Mouse (Mus musculus): ENCODE measurements at regions not wholly inside any gene's neighbourhood (a gene's known extent, or its start where the extent isn't known, plus 50 kb on each side); places are given as distances from the start of the nearest gene placed in this dataset.

DNA sequence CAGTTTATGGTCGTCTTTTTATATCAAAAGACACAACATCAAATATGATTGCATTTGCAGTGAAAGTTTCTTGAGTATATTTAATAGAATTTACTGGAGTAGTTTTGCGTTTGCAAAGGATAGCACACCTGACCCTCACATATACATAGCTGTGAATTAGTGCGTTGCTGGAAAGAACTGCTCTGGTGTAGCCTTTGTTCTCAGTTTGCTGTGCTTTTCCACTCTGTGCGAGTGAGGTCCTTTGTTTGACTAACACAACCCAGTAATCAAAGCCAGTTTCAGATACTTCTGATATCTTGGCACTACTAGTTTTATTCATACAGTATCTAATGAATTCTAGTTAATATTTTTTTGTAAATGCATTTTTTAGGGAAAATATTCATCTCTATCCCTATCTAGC is 84.7 kb downstream of the Trim52 start:
- DNase-seq (ENCODE audit: low spot score in 2 of 2): no peak

DNA sequence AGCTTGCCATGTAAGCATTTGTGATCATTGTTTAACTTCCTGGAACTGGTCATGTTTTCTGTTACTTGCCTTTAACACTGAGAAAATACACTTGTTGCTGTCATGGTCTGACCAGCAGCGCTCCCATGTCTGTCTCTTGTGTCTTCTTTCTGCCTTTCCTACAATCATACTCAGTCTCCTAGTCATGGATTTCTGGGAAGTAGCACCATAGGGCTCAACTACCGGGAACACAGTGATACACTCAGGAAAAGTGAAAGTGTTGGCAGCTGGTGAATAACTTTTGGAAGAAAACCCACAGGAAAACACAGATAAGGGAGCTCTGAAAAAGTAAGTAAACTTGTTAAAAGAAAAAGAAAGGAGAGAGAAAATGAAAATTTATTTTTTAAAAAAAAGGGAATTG is 87.6 kb downstream of the Trim52 start:
- DNase-seq (ENCODE audit: low spot score in 2 of 2): no peak

- DNase-seq (ENCODE audit: low spot score in 2 of 2): no peak
Measured at GRCm38 (mm10) chr14:106194104-106194503, 88.1 kb downstream of the Trim52 start.

- DNase-seq (ENCODE audit: low spot score in 2 of 2): no peak
Measured at GRCm38 (mm10) chr14:106197826-106198225, 91.8 kb downstream of the Trim52 start.

DNA sequence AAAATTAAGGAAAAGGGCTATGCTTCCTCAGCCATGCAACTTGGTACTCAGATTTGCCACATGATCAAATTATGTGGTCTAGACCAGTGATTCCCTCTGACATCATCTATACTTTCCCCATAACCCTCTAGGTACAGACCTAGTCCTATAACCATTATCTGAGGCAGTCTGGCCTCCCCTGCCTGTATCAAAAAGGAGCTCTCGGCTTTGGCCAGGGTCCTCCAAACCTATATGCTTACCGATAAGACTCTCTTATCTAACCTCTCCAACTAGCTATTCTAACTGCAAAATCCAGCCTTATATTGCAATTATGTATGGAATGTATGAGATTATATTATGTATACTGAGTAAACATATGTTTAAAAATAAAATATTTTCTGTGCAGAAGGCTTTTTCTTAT is 93.1 kb downstream of the Trim52 start:
- DNase-seq (ENCODE audit: low spot score in 2 of 2): no peak

DNA sequence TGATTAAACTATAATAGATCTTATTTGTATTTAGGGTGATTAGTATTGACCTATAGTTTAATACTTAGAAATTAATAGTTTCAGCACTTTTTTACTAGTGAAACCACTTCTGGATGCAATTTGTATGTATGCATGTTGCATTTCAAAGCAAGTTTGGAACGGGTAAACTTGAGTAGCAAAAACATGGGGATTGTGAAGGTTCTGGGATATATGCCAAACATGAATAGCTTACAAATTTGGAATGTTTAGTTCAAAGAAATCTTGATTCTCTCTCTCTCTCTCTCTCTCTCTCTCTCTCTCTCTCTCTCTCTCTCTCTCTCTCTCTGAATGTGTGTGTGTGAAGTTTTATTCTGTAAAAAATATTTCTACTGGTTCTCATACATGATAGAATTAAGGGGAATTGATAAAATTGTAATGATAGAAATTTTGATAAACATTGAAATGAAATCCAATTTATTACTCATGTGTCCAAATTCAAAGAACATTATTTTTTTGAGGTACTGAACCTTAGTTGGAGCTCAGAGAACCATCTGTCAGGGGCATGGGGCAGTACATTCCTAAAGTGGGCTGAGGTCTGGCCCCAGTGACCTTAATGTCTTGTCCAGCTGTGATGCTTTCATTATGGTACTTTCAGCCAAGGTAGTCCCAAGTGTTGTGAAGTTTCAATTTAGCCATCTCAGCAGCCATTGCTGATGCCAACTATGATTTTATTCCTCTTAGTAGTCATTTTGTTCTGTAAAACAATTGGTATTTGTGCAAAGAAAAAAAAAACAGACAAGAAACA is 93.7 kb downstream of the Trim52 start:
- DNase-seq (ENCODE audit: low spot score in 2 of 2): no peak

- DNase-seq (ENCODE audit: low spot score in 2 of 2): no peak
Measured at GRCm38 (mm10) chr14:106211062-106211461, 105.1 kb downstream of the Trim52 start.

- no peak for DNase-seq (ENCODE audit: low spot score in 2 of 2)
Measured at GRCm38 (mm10) chr14:106217681-106218080, 111.7 kb downstream of the Trim52 start.

- no peak for DNase-seq (ENCODE audit: low spot score in 2 of 2)
Measured at GRCm38 (mm10) chr14:106219293-106219797, 113.3 kb downstream of the Trim52 start.

- DNase-seq (ENCODE audit: low spot score in 2 of 2): no peak
Measured at GRCm38 (mm10) chr14:106225401-106225800, 119.4 kb downstream of the Trim52 start.

DNA sequence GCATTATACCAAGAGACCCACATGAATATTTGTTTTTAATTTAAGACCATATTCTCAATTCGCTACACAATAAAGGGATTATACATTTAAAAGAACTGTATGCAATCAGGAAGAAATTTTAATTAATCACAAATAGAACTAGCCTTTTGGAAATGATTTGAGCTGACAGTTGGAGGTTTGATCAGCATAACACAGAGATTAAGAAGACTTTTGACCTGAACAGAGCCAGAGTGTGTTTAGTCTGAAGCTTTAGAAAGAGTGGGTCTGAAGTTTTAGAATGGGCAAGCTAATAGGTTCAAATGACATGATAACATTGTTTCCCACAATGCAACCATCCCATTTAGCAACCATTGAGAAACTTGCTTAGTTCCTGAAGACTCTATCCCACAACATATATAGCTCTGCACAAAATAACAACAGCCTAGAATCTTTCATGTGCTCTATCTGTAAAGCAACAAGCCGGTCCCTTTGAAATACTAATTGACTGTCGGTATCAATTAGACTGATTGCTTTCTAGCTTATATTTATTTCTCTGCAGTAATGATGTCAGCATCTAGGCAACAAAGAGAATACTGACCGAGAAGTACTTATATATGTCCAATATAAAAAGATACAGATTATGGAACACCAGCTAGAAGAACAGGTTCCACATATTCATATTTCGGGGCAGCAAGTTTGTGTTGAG is 135.9 kb downstream of the Trim52 start:
- DNase-seq (ENCODE audit: low spot score in 2 of 2): no peak

- no peak for DNase-seq (ENCODE audit: low spot score in 2 of 2)
Measured at GRCm38 (mm10) chr14:106259396-106260108, 153.6 kb downstream of the Trim52 start.

- no peak for DNase-seq (ENCODE audit: low spot score in 2 of 2)
Measured at GRCm38 (mm10) chr14:106265290-106265689, 159.3 kb downstream of the Trim52 start.

DNA sequence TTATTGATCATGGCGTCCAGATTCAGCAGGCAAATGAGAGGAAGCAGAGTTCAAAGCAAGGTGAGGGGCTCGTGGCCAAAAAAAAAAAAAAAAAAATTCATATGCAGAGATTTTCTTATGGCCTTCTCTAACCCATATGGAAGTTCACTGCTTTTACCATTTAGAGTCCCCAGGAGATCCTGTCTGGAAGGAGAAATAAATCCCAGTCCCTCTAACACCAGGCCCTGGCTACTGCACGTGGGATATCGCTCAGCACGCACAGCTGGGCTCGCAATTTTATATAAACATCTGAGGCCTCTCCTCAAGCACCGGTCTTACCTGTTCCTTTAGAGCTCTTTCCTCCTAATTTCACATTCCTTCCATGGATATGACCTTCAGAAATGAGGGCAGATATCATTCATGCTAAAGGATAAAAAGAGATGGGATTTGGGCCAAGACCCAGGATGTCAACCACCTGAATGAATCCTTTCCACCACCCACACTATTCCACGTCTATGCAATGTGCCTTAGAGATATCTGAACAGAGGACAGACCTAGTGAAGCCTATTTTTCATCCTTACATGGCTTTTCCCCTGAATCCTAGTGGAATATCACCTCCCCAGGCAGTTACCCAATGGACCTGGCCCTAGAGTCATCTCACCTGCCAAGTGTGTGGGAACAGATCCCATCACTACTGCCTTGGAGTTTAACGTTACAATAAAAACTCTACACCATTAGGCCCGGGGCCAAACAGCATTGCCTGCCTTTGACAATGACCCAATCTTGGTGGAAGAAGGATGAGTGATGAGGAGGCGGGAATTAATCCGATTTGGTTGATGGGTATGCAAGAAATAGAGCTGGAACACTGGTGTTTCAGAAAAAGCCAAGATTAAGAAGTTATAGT is 161.9 kb downstream of the Trim52 start:
- DNase-seq (ENCODE audit: low spot score in 2 of 2): no peak

GRCm38 (mm10) chr14:106269680-106270079 is 163.7 kb downstream of the Trim52 start:
- no peak for DNase-seq (ENCODE audit: low spot score in 2 of 2)

GRCm38 (mm10) chr14:106313558-106313957 is 207.6 kb downstream of the Trim52 start:
- no peak for DNase-seq (ENCODE audit: low spot score in 2 of 2)

DNA sequence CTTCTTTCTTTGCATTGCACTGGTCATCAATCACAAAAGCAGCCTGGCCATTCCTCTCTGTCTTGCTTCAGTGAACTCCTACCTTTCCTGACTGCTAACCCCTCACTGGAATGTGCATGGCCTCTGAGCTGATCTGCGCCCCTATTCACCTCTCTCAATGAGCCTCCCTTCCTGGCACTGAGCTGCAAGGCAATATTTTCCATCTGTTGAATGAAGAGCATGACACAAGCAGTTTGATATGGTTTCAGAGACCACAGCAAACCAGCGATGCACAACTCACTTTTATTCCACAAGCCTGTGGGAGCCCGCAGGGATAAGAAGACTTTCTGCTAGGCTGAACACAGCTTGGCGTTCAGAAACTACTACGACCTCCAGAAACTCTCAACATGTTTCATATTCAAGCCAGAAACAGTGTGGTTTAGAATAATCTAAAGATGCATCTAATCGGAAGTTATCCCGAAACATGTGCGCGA is 208.1 kb downstream of the Trim52 start:
- no peak for DNase-seq (ENCODE audit: low spot score in 2 of 2)

GRCm38 (mm10) chr14:106318767-106319166 is 212.8 kb downstream of the Trim52 start:
- no peak for DNase-seq (ENCODE audit: low spot score in 2 of 2)

- no peak for DNase-seq (ENCODE audit: low spot score in 2 of 2)
Measured at GRCm38 (mm10) chr14:106327653-106328283, 221.8 kb downstream of the Trim52 start.

GRCm38 (mm10) chr14:106364767-106365623 is 259.0 kb downstream of the Trim52 start:
- no peak for DNase-seq (ENCODE audit: low spot score in 2 of 2)

Measured in spleen, postnatal 4 days (tissue).